Mouse (Mus musculus): ENCODE measurements at regions not wholly inside any gene's neighbourhood (a gene's known extent, or its start where the extent isn't known, plus 50 kb on each side); places are given as distances from the start of the nearest gene placed in this dataset.

- no peak for TF ChIP-seq GATA1 (IDR thresholded peaks at IDR 0.05; ENCODE audit: borderline replicate concordance, low read length)
- TF ChIP-seq CTCF (IDR thresholded peaks at IDR 0.05; ENCODE audit: low read depth, low read length) = no peak
- TF ChIP-seq TAL1 (conservative IDR thresholded peaks at IDR 0.05; ENCODE audit: low read depth, low read length) = no peak
- TF ChIP-seq POLR2AphosphoS5 (IDR thresholded peaks at IDR 0.05; ENCODE audit: insufficient replicate concordance, low read depth, low read length) = no peak
Observed at GRCm38 (mm10) chr12:117412779-117413505, 103.3 kb upstream of the Rapgef5 start.
